Mouse (Mus musculus) cerebellum, adult 11-12 months (tissue): ENCODE results near the gene Ufm1.
A peak's percentile ranks its signal among the peaks of the same experiment; 100 is the strongest.

ENCODE experiments used
- DNase-seq: peaks from one replicate; pipeline ENCODE4 v3.0.0; 2022

Gene Ufm1

DNA sequence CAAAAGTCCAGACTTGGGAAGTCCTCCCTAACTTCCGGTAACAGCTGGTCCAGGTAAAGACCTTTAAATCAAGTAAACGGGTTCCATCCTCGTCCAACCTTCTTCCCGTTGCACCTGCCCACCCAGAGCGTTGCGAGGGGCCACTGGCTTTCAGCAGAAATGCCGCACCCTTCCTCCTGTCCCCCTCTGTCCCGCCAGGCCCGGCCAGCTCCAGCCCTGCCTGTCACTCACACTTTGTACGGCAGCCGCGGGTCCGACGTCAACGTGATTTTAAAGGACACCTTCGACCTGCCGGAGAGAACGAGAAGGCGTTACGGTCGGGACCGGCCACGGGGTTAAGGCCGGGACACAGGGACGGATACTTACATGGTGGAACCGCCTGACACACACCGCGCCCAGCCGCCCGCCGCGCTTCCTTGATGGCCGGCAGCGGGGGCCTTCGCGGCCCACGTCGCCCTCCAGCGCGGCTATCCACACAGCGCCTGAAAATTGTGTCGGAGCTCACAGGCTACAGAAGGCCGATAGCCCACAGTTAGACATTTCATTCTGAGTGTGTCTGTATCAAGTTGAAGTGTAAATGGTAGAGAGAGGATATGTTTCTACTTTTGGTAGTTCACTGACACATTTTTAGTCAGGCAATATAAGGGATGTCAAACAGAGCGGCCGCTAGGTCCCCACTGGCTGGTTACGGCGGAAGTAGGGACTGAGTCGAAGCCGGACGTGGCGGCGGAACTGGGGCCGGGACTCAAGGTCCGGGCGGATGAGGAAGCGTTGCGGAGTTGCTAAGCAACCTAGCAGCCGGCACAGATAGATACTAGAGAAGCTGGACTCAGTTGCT lies at the start of gene Ufm1:
Ufm1 (minus strand) TSS at position 448 of the 838 bp plus-strand sequence.
- DNase-seq, result peak; percentile 93

DNA sequence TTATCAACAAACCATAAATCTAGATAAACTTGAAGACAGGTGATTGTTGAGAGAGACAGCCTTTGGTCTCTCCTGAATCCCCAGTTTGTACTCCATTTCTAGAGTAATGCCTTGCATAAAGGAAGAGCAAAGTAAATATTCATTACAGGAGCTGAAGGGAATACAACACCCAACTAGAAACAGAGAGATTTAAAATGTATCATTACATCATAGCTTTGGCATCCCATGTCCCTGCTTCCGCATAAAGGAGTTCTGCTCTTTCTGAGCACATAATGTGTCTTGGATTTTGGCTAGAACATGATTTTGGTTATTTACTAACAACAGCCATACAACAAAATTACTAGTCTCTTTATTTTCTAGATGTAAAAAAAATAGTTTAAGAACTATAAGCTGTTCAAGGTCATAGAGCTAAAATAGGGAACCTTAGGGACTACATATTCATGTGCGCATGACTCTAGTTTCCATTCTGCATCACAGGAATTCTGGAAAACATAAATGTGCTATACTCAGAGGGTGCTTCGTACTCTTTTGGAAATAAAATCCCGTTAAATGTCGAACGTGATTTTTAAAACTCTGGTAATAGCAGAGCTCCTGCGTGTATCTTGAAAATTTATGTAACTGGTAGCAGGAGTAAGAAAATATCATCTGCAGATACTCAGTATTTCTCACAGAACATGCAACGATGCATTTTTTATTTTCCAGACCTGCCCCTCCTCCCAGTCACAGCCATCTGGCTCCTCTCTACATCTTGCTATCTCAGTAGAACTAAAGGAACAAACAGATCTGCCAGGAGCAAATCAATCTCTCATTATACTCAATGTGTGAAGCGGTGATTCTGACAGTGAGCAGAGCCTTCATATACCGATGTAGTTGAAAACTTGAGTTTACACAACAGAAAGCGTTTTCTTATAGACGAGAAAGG lies 27.2 kb upstream of the Ufm1 start:
- DNase-seq, result no peak

DNA sequence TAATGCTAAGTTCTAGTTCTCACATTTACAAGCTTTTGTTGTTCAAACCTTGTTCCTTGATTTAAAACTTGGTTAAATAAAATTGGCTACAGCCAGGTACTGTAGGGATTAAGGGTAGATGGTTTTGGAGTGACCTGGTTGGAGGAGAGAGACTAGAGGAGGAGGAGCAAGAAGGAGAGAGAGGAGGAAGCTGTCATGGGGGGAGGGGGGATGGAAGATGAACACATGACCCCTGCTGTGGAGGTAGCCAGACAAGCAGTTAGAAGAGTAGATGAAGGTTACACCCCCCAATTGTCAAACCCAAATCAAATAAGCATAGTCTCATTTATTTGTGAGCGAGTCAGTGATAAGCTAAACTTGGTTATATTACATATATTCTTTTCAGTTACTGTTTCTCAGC lies 8.0 kb upstream of the Ufm1 start:
- DNase-seq, result no peak

DNA sequence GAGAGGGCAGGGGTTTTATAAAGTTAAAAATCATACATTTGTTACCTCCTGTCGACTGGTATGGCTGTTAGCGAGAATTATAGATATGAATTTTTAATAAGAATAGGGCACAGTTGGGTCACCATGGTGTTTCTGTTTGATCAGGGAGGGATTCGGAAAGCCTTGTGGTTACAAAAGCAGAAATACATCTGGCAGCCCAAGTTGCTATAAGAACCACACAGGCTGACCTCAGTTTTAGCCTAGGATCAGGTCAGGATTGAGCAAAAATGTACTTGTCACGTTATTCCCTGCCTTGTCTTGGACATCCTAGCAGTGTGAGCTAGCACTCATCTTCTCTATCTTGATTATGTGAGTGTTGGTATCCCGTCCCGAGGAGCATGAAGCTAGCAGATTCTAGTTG lies 6.9 kb upstream of the Ufm1 start:
- no peak for DNase-seq

DNA sequence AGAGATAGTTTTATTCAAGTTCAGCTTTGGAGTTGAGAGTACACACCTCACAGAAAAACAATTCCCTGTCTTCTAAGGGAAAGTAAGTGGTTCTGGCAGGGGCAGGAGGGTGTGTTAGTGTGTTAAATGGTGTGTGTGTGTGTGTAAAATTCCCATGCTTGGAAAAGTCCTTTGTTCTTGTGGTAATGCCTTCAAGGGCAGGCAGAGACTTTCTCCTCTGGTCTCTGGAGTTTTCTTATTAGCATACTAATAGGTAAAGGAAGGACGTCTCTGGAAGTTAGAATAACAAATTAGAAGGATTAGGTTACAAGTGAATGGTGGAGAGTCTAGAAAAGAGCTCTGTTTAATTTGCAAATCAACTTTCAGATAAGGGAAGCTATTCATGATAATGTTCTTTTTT lies 5.6 kb upstream of the Ufm1 start:
- no peak for DNase-seq

DNA sequence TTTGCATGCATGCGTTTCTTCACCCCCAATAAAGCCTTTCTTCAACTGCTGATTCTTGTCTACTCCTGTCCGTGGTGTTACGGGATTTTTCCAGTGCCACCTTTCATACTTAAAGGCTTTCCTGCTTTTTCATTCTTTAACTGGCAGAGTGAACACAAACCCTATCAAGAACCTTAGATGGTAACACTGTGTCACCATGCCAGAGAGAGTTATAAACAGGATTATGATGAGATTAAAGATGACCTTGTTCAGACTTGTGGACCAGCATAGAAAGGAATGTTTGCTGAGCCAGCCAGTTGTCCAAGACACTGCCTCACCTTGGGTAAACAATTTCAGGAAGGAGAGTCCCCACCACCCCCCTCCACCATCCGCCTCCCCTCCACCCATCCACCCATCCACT lies 4.6 kb upstream of the Ufm1 start:
- no peak for DNase-seq

DNA sequence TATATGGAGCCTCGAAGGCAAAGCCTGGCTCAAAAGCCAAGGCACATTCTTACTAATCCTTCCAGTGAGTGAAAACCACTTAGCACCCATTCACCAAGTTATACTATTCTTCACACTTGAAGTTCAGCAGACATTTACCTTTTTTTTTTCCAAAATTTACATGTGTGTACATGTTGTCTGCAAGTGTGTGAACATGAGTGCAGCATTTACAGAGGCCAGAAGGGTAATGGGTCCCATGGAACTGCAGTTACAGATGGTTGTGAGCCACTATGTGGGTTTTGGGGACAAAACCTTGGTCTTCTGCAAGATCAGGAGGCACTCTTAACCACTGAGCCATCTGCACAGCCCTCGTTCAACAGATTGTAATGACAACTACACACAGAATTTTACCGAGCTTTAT lies 8.8 kb downstream of the Ufm1 start:
- DNase-seq, result no peak

DNA sequence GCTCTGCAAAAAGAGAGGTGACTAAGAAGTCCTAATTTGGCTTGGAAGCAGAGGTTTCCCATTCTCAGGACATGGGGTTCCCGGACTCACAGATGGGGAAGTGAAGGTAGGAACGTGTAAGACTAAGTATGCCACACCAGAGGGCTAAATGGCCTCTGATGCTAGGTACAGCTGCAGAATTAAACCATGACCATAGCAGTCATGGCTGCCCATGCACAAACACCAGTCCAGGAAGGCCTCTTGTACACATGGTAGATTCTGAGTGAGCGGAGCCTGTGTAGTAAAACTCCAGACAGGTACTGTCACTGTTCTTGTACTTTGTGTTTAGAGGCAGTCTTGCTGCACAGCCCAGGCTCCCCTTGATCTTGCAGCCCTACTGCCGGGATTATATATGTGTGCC lies 9.4 kb downstream of the Ufm1 start:
- DNase-seq, result no peak

DNA sequence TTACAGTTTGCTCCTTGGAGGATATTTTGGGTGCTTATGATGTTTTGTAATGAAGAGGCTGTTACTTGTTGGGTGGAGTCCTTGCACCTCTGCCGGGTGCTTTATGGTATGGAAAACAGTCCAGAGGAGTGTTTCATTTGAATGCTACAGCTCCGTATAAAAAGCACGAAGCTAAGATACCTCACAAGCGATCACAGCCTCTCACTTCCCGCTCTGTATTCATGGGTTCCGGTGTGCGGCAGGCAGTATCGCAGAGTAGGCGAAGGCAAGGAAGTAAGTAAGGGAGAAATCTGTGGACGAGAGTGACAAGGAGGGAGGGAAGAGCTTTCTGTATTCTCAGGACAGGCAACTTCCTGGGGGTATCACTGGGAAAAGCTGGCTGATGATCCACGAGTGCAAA lies 15.4 kb downstream of the Ufm1 start:
- DNase-seq, result no peak

DNA sequence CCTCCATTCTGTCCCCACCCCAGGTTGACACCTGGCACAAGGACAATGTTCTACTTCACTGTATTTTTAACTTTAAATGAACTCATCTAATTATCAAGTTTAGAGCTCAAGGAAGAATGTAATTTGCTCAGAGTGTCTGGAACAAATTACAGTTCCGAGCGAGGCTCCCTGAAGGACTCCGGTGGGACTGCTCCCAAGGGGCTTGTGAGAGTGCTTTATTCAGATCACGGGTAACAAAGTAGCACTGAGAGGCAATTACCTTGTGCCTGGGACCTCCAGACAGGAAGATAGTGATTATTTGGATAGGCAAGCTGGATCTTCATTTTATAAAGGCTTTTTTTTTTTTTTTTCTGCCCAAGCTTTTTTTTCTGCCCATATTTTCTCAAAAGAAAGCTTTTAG lies 15.9 kb downstream of the Ufm1 start:
- DNase-seq, result no peak

DNA sequence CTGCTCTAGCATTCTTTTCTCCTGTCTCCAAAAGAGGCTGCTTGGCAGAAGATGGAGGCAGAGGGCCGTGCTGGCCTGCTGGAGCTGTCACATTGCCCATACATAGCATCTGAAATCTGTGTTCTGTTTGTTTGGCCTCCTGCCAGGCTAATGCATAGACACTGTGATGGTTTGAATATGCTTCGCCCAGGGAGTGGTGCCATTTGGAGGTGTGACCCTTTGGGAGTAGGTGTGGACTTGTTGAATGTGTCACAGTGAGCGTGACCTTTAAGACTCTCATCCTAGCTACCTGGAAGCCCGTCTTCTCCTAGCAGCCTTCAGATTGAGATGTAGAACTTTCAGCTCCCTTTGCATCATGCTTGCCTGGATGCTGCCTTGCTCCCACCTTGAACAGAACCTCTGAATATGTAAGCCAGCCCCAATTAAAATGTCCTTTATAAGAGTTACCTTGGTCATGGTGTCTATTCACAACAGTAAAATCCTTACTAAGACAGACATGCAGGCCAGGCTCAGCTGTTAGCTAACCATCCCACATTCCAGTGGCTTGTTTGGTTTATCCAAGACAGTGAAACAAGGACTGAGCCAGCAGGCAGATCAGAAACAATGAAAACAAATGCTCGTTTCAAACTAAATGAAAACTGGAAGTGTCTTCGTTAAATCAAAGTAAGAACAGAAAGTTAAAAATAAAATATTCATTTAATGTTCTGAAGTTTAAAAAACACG lies 17.3 kb downstream of the Ufm1 start:
- no peak for DNase-seq

DNA sequence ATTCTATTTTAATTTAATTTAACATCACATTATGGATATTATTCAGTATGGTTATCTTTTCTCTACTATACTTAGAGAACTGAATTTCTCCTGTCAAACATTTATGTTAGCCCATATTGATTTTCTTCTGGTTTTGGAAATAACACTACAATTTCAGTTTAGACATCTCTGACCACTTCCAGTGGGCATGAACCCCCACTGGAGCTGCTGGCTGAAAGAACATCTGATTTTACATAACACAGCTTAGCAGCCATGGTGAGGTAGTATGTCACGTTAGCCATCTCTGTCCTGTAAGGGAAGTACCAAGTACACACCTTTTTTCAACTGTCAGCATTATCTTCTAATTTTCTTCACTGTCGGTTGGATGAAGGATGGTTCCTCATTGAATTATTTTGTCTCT lies 18.8 kb downstream of the Ufm1 start, which contains the start of gene Gm10985:
Gm10985 (plus strand) TSS at position 301 of the 400 bp plus-strand sequence.
- no peak for DNase-seq

DNA sequence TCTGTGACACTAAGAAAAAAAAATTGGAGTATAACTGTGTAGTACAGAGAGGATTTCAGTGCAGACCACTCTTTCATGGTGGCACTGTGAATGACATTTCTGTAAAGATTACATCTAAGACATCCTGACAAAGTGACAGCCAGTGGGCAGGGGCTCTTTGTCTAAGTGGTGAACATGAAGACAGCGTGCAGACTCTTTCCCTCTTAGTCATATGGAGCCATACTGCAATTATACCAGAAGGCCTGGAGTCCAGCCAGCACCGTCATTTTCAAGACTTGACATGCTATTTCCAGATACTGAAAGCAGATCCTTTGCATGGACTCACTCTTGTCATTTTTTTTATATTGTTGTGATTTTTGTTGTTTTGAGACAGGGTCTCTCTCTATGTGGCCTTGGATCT lies 29.4 kb downstream of the Ufm1 start:
- no peak for DNase-seq

DNA sequence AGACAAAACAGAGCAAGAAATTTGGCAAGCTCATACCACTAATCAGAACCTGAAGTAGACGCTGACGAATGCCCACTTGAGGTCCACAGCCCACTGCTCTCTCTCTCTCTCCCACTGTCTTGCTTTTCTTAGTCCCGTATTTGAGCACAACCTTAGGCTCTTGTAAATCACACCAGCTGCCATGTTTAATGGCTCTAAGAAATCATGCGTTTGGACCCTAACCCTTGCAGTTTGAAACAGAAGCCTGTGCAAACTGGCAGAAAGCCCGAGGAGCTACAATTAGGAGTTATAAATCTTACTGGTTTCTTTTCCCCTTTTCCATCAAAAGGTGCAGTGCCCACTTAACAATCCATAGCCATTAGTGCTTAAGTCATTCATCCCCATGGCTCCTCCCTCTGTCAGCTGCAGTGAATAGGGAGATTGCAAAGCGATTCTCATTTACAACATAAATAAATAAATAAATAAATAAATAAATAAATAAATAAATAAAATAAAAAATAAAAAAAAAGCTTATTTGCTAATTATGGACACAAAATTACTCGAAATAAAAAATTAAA lies 50.1 kb downstream of the Ufm1 start:
- no peak for DNase-seq
